ENCODE assay signal across 20 mouse cellular contexts in genomic region chr12:79788340-79788739, GRCm38 (mm10).
"Had no signal": no experiment of that assay in that cellular context is flagged by ENCODE, and none has a peak within 500 bp of the region (broad histone marks: within the 10 kb centered on the region; RNA-seq: fewer than 3 reads in every experiment).

No protein-coding gene starts in this region.

- H3K9ac ChIP-seq: intestine, embryonic 15.5 days; liver, embryonic 13.5 days; midbrain, embryonic 15.5 days; neural tube, embryonic 12.5 days; neural tube, embryonic 15.5 days had no signal

- H3K4me2 ChIP-seq: intestine, embryonic 15.5 days; liver, embryonic 13.5 days; midbrain, embryonic 11.5 days; midbrain, embryonic 15.5 days; neural tube, embryonic 12.5 days; neural tube, embryonic 15.5 days had no signal

- H3K27me3 ChIP-seq: intestine, embryonic 15.5 days; liver, embryonic 13.5 days; megakaryocyte, embryonic 14.5 days; midbrain, embryonic 15.5 days; neural tube, embryonic 12.5 days; neural tube, embryonic 15.5 days had no signal

- H3K4me1 ChIP-seq: liver, embryonic 13.5 days; midbrain, embryonic 15.5 days; neural tube, embryonic 12.5 days; neural tube, embryonic 15.5 days had no signal

- H3K36me3 ChIP-seq: intestine, embryonic 15.5 days; liver, embryonic 13.5 days; midbrain, embryonic 15.5 days; neural tube, embryonic 12.5 days; neural tube, embryonic 15.5 days had no signal

- DNase-seq: kidney, adult 11 months; kidney, adult 8-10 months; kidney, postnatal 25 days; layer of hippocampus, postnatal 36 days; liver, embryonic 13.5 days; right cerebral cortex, adult 18-20 months; right cerebral cortex, postnatal 14 days; right cerebral cortex, postnatal 4 days; thymus, adult 2 months; thymus, postnatal 14 days; thymus, postnatal 4 days had no signal

- ATAC-seq: intestine, embryonic 15.5 days; midbrain, embryonic 15.5 days had no signal

- H3K27ac ChIP-seq: layer of hippocampus, adult 2 months; left cerebral cortex, adult 2 months; liver, embryonic 13.5 days; midbrain, embryonic 15.5 days; neural tube, embryonic 12.5 days; neural tube, embryonic 15.5 days; stomach, postnatal 0 days had no signal

- H3K4me3 ChIP-seq: intestine, embryonic 15.5 days; layer of hippocampus, adult 2 months; left cerebral cortex, adult 2 months; liver, embryonic 13.5 days; megakaryocyte, embryonic 14.5 days; midbrain, embryonic 15.5 days; neural tube, embryonic 12.5 days; neural tube, embryonic 15.5 days had no signal

- H3K9me3 ChIP-seq: intestine, embryonic 15.5 days; liver, embryonic 13.5 days; megakaryocyte, embryonic 14.5 days; midbrain, embryonic 15.5 days; neural tube, embryonic 12.5 days; neural tube, embryonic 15.5 days had no signal
